Mouse (Mus musculus): ENCODE measurements around the gene Eif6.
A peak's percentile ranks its signal among the peaks of the same experiment; 100 is the strongest.

The Eif6 gene

DNA sequence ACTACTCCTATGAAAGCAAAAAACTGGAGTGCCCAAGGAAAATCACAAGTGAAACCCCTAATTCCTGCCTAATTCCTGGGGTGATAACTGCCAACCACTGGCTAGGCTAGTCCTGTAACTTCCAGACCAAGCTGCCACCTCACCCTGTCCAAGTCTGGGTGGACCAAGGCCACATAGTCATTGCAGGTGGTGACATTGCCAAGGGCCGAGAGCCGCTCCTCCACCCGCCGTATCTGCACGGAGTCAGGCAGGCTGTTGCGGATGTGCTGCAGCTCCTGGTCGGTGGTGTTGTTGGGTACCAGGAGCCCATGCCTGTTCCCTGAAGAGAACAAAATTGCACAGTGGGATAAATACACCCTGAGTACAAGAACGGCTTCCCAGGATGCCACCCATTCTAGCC, 3.0 kb downstream of the Eif6 start:
- DNase-seq (ENCODE audit: low spot score in 2 of 2) = no peak

DNA sequence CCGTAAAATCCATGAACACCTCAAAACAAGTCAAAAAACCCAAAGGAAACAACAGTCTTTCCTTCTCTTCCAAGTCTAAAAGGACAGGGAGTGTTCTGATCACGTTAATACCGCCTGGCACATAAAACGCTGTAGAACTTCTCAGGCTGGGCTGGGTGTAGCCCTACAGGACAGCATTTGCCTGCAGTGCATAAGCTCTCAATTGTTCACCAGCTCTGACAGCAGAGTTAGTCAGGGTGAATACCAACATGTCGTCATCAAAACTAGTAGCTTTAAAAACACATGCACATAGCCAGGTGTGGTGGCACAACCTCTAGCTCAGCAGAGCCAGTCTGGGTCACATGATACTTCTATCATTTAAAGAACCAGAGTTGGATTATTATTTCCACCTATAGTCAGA, 5.9 kb downstream of the Eif6 start:
- DNase-seq (ENCODE audit: low spot score in 2 of 2) = no peak

DNA sequence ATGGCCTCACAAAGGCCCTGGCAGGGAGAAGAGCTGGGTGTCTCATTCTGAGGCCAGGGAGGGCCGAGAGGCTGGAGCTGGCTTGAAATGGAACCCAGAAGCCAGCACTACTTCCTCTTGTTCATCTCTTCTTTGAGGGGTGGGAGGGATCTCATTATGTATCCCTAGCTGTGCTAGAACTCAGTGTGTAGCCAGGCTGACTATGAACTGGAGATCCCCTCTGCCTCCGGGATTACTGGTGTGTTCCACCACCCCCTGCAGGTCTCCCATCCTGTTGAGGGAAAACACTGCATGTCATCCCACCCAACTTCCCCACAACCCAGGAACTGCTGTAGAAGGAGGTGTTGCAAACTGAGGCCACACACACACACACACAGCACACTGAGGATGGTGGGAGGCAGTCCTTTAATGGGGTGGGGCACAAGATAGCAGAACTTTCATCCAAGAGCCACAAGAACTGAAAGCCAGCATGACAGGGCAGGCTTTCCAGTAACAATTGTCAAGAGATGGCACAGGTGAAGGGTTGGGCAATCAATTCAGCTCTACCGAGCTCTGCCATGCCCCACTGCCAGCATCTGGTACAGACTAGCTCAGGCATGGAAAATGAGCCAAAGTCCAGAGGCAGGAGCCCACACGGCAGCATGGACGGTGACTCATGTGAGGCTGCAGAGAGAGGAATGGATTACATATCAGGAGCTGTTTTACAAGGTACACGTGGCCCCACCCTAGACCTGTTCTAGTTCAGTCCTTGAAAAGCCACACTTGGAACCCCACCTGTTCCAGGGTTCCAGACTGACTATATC, 7.1 kb downstream of the Eif6 start:
- DNase-seq (ENCODE audit: low spot score in 2 of 2) = no peak

DNA sequence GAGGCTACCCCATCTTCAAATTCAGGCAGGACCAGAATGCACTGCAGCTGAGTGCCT, 7.5 kb downstream of the Eif6 start, which contains the start of gene BC029722:
BC029722 (minus strand) TSS at position 35 of the 57 bp plus-strand sequence.
- DNase-seq (ENCODE audit: low spot score in 2 of 2) = no peak

DNA sequence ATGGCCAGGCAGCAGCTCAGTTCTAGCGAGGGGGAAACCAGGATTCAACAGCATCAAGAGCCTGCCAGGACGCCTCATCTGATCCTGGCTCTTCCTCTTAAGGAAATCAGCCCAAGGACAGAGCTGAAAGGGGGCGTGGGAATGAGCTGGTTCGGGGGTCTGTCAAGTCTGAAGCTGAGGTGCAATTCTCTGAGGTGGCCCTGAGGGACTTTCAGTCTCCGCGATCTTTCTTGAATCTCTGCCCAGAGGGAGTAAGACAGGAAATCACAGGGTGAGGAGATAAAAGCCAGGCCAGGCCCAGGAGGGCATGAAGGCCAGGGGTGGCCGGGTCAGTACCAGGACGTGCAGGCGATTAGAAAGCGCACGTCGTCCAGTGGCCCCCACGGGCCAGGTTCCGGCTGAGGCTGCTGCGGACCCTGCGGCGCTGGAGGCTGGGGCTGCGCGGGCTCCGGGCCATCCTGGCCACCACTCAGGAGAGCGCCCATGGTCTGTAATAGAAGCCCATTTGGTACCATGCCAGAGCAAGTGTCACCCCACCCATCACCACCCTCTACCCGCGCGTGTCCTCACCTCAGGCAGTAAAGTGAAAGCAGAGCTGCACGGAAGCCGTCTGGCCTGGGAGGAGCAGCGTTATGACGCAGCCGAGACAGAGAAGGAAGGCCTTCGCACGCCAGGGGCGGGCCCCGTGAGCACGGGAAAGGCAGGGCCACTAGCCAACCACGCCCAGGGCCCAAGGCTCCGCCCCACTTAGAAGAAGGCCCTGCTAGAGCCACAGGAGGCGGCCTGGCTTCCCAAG, 7.9 kb downstream of the Eif6 start:
- DNase-seq (ENCODE audit: low spot score in 2 of 2) = peak; percentile 90 to 91

DNA sequence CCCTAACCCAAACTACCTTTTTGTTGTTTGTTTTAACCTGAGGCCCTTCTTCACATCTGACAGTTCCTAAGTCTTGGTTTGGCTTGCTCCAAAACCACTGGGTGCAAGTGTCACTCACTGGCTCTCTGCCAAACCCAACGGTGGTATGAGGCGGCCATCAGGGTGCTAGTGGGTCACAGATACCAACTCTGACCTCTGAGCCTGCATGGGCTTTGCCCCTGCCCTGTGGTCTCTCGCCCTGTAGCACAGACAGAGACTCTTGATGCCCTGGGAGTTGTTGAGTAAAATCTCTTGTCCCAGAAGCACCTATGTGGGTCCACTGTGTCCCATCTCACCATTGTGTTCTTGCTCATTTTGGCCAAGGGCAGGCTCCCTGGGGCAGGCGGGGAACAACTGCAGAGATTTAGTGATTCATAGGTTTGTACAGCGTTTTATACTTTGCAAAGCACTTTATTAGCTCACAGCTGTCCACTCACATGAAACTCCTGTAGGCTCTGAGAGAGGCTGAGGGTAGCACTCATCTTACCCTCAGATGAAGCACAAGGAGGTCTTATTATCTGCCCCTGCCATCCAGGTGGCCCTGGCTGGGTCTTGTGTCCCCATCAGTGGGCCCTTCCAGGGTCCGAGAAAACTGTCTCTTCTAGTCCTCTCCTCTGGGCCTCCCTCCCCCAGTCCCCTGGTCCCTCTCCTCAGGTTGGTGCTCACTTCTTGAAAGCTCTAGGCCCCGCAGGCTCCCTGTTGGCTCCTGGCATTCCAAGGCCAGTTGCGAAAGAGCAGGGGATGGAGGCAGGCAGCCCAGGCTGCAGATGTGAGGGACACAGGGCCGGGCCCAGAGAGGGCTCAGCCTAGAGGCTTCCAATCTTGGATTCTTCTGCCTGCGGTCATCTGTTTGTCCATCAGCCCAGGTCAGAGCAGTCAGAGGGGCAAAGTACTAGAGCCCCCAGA, 9.2 kb downstream of the Eif6 start:
- no peak for DNase-seq (ENCODE audit: low spot score in 2 of 2)

DNA sequence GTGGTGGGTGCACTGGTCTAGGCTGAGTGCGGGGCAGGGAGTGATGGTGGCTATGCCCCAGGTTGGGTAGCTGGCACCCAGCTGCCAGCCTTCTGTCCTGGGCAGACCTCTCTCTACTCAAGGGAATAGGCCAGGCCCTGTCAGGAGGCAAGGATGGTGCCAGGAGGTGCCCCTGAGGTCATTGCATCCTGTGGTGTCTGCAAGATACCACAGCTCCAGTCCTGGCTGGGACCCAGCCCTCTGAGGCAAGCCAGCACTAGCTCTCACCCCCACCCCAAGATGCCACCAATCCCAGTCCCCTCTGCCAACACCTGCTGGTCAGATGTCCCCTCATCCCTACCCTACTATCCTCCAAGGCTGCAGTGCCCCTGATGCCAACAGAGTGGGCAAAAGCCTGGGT, 10.5 kb downstream of the Eif6 start:
- DNase-seq (ENCODE audit: low spot score in 2 of 2) = no peak

DNA sequence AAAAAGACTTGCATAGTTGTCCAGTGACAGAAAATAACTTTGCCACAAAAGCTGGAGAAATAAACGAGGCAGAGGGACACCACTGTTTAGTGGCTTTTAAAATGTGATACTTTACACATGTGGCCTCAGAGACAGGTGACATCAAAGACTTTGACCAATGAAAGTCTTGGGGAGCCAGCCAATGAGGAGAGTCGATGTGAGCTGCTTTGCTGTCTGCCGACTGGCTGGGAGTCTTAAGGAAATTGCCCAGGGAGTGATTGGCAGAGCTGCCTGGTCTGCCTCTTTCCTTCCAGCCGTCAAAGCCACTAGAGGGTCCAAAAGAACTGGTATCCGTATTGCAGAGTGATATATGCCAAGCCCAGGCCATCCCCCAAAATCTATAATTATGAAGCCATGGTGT, 11.9 kb downstream of the Eif6 start:
- DNase-seq (ENCODE audit: low spot score in 2 of 2) = no peak

DNA sequence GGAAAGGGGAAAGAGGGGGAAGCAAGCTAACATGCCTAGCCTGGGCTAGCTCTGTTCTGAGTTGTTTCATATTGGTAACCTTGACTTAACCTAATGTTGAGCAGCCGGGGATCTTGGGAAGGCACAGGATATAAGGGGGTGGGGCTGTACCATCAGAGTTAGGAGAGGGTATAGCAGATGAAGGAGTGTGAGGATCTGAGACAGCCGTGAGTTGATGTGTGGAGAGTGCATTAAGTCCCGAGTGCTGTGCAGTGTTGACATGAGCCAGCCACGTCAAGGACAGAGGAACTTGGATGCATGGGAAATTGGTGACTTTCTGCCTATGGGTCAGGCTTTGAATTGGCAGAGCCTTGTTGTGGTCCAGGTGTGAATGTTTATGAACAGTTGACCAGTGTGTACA, 14.1 kb downstream of the Eif6 start:
- DNase-seq (ENCODE audit: low spot score in 2 of 2) = no peak

DNA sequence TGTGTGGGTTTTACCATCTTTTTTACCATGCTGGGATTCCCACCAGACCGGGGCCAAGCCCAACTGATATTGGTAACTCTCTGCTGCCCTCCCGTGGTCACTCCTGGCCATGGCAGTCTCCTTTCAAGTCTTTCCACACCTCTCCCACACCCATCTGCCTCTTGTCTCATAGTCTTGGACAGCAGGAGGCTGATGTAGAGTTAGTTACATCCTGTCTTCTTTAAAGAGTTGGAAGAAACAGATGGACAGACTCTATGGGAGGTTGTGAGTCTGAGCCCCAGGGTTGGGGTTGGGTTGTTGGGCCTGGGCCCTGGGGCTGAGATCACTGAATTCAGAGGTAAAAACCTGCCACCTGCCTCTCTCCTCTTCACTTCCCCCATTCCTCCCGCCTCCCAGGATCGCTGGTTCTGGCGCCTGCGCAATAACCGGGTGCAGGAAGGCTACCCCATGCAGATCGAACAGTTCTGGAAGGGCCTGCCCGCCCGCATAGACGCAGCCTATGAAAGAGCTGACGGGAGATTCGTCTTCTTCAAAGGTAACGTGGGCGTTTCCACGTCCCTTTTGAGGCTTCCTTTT, 14.8 kb downstream of the Eif6 start:
- DNase-seq (ENCODE audit: low spot score in 2 of 2) = peak; percentile 49 to 80

DNA sequence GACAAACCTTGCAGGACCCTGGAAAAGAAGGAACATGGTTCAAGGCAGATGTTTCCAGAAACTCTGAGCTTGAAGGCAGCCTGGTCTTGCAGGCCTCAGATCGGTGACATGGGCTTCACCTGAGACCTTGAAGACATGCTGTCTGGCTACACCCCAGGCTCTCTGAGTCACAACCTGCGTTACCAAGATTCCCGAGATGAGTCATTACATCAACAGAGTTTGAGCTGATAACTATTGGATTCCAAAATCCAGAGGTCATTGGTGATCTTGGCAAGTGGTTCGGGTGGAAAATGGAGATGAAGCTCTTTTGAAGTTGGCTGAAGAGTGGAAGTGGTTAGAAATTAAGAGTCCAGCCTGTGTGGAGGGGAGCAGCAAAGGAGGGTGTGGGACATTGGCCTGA, 17.1 kb downstream of the Eif6 start:
- no peak for DNase-seq (ENCODE audit: low spot score in 2 of 2)

DNA sequence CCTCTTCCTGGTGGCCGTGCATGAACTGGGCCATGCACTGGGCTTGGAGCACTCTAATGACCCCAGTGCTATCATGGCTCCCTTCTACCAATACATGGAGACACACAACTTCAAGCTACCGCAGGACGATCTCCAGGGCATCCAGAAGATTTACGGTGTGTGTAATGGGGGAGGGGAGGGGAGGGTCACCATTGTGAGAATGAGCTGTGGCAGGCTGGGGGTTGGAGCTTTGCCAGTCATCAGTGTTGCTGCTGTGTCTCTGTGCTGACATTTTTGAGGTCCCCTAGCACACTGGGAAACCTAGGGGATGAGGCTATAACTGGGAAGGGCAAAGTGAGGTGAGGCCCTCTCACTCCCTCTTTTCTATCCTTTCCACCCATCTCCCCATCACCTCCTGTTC, 19.3 kb downstream of the Eif6 start:
- no peak for DNase-seq (ENCODE audit: low spot score in 2 of 2)

DNA sequence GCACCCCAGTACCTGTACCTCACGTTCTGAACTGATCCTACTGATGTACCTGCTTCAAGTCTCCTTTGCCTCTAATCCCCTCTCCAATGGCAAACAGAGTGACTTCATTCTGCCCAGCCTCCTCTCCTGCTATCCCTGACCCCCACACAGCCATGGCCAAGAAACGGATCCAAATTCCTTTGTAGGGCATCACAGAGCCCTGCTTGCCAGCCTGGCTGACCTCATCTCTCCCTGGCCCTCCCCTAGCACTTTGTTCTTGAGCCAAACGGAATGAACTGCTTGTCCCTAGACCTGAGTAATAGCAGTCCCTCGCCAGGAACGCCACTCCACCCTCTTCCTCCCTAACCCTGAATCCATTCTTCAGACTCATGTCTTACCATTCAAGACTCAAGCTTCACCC, 20.2 kb downstream of the Eif6 start:
- no peak for DNase-seq (ENCODE audit: low spot score in 2 of 2)

DNA sequence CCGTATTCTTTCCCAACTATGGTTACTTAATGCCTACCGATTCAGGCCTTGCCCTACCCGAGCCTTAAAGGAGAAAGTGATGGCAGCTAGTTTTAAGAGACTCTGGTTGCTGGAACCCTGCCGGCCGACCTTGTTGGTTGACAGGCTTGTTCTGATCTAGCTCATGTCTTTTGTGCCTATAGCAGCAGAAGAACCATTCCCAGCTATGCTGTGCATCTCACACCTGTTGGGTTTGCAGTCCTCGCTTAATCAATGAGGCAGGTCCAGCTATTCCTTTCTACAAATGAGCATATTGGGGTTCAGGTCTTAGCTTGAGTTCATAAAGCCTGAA, 20.8 kb downstream of the Eif6 start:
- no peak for DNase-seq (ENCODE audit: low spot score in 2 of 2)

DNA sequence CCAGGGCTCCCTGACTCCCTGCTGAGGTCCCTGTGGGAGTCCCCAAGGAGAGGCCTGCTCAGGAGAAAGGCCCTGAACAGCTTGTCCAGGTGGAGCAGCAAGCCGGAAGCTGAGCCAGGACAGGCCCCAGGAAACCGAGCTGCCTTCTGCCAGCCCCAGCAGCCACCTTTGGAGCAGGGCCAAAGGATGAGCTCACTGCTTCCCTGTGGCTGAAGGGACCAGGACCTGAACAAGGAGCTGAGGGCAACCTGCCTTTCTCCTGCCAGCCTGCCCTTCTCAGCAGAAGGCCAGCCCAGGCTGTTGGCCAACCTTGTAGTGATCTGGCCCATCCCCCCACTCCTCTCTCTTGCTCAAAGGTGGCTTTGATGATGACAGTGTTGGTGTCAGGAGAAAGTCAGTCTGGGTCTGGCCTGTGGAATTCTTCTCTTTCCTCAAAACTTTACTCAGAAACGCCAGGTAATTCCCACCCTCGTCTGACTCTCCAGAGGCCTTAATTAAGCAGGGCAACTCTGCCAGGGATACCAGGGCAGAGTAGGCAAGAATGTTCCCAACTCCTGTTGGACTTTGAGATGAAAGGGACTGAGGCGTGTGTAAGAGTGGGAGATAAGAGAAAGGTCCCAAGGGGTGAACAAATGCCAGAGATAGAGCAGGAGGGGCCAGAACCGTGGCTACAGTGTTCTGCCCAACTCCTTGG, 21.3 kb downstream of the Eif6 start:
- DNase-seq (ENCODE audit: low spot score in 2 of 2) = no peak

DNA sequence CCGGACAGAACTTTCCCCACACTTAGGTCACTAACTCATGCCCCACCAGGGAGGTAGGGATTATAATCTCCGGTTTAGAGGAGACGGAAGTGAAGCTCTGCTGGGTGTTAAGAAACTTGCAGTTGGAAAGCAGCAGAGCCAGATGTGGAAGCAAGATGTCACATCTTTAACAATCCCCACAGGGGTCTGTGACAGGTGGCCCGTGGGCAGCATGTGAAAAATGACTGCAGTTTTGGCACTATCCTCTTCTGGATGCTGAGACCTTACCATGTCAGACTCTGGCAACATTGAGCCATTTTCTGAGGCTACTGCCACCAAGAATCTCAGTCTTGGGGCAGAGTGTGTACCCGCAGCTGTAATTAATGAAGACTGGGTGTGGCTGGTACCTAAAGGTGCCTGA, 22.7 kb downstream of the Eif6 start:
- DNase-seq (ENCODE audit: low spot score in 2 of 2) = no peak

DNA sequence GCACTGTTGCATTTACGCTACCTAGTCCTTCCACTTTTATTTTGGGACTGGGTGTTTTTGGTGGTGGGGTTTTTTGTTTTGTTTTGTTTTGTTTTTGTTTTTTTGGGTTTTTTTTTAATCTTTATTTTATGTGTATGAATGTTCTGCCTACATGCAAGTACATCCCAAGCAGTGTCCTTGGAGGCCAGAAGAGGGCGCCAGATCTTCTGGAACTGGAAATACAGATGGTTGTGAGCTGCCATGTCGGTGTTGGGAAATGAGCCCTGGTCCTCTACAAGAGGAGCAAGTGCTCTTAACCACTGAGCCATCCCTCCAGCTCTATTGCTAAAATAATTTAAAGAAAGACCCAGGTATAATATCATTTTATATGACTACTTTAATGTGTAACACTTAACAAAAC, 24.0 kb downstream of the Eif6 start:
- peak in 1 of 2 experiments; percentile 26 for DNase-seq (ENCODE audit: low spot score in 2 of 2)

DNA sequence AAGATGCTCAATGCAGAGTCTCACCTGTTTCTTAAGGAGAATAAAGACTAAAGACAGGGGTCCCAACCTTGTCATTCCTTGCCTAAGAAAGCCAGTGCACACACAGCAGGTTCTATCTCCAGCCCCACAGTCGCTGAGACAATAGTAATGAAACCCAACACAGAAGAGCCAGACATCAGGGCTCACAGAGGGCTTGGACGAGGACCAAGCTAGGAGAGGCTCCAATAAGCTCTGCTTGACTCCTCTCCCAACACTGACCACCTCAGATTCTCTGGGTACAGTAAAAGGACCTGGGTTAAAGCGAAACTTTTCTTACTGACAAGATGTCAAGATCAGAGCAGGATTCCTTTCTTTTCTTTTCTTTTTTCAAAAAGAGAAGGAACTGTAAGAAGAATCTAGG, 28.1 kb downstream of the Eif6 start:
- no peak for DNase-seq (ENCODE audit: low spot score in 2 of 2)

DNA sequence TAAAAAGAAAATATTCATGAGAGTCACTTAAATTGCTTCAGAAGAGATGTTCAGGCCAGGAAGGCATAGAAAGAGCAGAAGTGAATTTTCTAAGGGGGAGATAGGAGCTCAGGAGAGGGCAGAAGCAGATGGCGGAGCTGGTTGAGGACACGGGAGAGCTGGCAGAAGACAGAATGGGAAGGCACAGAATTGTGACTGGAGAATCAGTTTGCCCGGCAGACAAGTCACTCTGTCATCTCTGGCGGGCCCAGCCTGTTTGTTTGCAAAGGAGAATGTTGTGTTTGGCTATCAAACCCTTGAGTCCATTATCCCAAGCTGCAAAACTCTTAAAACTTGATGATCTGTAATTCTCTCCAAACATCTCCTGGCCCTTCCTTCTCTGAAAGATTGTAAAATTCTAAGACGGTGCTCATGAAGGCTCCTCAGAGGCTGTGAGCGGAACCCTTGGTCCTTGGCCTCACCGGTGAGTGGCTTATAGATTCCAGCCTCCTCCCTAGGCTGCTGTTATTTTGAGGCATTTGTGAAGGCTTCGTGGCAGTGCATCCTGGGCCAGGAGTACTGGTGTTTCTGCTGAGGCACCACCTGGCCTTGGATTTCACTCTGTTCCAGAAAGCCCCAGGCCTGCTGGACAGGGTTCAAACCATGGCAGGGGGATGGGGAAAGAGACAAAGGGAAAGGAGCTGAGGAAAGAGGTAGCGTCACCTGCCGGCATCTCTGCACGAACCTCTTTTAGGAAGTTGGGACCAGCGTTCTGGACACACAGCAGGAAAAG, 31.9 kb downstream of the Eif6 start:
- no peak for DNase-seq (ENCODE audit: low spot score in 2 of 2)

DNA sequence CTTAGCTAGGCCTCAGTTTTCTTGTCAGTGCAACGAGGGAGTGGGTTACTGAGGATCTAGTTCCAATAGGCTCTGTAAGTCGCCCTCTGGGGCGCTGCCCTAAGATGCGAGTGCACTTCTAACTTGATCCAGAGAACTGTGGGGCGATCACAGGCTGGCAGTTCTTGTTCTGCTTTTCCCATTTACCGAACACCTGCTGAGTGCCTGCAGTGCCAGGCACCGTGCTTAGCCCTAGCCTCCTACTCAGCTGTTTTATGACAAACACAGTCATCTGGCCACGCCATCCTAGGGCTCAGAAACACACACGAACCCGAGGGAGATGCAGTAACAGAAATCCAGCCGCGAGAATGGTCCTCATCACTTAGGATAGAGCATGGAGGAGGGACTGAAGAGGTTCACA, 33.8 kb downstream of the Eif6 start:
- DNase-seq (ENCODE audit: low spot score in 2 of 2) = no peak
